Mouse (Mus musculus) CH12.LX (cell line): ENCODE data around the gene Nrf1. TPM values are rescaled to one million over a fixed set of nuclear protein-coding genes. Genes with fewer than 3 reads are reported as not detected.

Source experiments
- DNase-seq: peaks from one replicate; pipeline ENCODE4 v3.0.0-alpha.2; 2013; ENCODE audit errors: extremely low read depth
- H3K27ac ChIP-seq: 2 replicates; pipeline ENCODE4 v1.5.1; 2012; ENCODE audit warnings: low read depth, mild to moderate bottlenecking, control low read depth, moderate library complexity; ENCODE audit not compliant: insufficient read depth
- H3K27me3 ChIP-seq: replicated peaks from 2 replicates; pipeline ENCODE3; 2012; ENCODE audit warnings: inconsistent platforms
- H3K36me3 ChIP-seq, 2 experiments: replicated peaks in 1 of 2; 2 replicates each; pipeline versions ENCODE3 to v1.6.1; 2012; ENCODE audit warnings: inconsistent platforms in 1 of 2, low read length in 1 of 2, mild to moderate bottlenecking in 1 of 2, mixed read lengths in 1 of 2, moderate library complexity in 1 of 2; ENCODE audit not compliant: control insufficient read depth in 1 of 2, insufficient read depth in 1 of 2
- H3K4me1 ChIP-seq, 2 experiments: 2 replicates each; pipeline ENCODE4 v1.6.1; 2012; ENCODE audit warnings: inconsistent platforms in 1 of 2, moderate library complexity in 1 of 2; ENCODE audit not compliant: insufficient read depth in 2 of 2, control insufficient read depth in 1 of 2
- H3K4me2 ChIP-seq: 2 replicates; pipeline ENCODE4 v1.6.1; 2012; ENCODE audit warnings: low read depth, mild to moderate bottlenecking, control low read depth; ENCODE audit not compliant: poor library complexity, insufficient read depth, severe bottlenecking
- H3K4me3 ChIP-seq, 3 experiments: fragments of 150-350 bp in 1 of 3; sonication (generic) in 1 of 3; replicated peaks in 1 of 3; 2 replicates each; pipeline versions ENCODE3 to v1.5.1; 2011 to 2012; ENCODE audit warnings: low read depth in 2 of 3, low read length in 2 of 3, mild to moderate bottlenecking in 2 of 3, moderate library complexity in 2 of 3, control low read depth in 1 of 3, improper control_type of control experiment in 1 of 3, inconsistent platforms in 1 of 3, mixed read lengths in 1 of 3; ENCODE audit not compliant: poor library complexity in 1 of 3
- H3K79me2 ChIP-seq: replicated peaks from 2 replicates; pipeline ENCODE4 v1.6.1; 2012; ENCODE audit warnings: mild to moderate bottlenecking, moderate library complexity; ENCODE audit not compliant: control insufficient read depth, poor library complexity, insufficient read depth, severe bottlenecking; ENCODE audit errors: extremely low read depth
- H3K9ac ChIP-seq: 2 replicates; pipeline ENCODE4 v1.6.1; 2012; ENCODE audit warnings: low read depth, mild to moderate bottlenecking, control low read depth, moderate library complexity; ENCODE audit not compliant: insufficient read depth
- H3K9me3 ChIP-seq: replicated peaks from 2 replicates; pipeline ENCODE3; 2012; ENCODE audit warnings: low read length, inconsistent platforms, mixed read lengths
- CHD2 ChIP-seq: IDR thresholded peaks from 2 replicates; pipeline ENCODE4 v1.6.1; 2011; ENCODE audit warnings: low read length, improper control_type of control experiment
- CTCF ChIP-seq, 2 experiments: IDR thresholded peaks in 1 of 2; conservative IDR thresholded peaks in 1 of 2; 2 replicates each; pipeline ENCODE4 v1.5.1; 2011 to 2012; ENCODE audit warnings: low read depth in 2 of 2, low read length in 2 of 2, improper control_type of control experiment in 1 of 2, inconsistent platforms in 1 of 2, mild to moderate bottlenecking in 1 of 2, moderate library complexity in 1 of 2
- E2F4 ChIP-seq: IDR thresholded peaks from 2 replicates; pipeline ENCODE4 v1.6.1; 2011; ENCODE audit warnings: low read depth, low read length, improper control_type of control experiment; ENCODE audit not compliant: insufficient replicate concordance
- ETS1 ChIP-seq: conservative IDR thresholded peaks from 2 replicates; pipeline ENCODE4 v1.6.1; 2012; ENCODE audit warnings: low read depth, mild to moderate bottlenecking, inconsistent platforms, low read length, improper control_type of control experiment, moderate library complexity
- GABPA ChIP-seq: IDR thresholded peaks from 2 replicates; pipeline ENCODE4 v1.6.1; 2012; ENCODE audit warnings: low read depth, low read length, improper control_type of control experiment, inconsistent platforms; ENCODE audit not compliant: insufficient replicate concordance
- IRF4 ChIP-seq: IDR thresholded peaks from 2 replicates; pipeline ENCODE4 v1.6.1; 2014; ENCODE audit warnings: low read depth, mild to moderate bottlenecking, inconsistent platforms, low read length, improper control_type of control experiment
- KAT2A ChIP-seq: IDR thresholded peaks from 2 replicates; pipeline ENCODE4 v1.6.1; 2012; ENCODE audit warnings: low read length, improper control_type of control experiment, inconsistent platforms; ENCODE audit not compliant: insufficient replicate concordance
- MAX ChIP-seq: IDR thresholded peaks from 2 replicates; pipeline ENCODE4 v1.6.1; 2011; ENCODE audit warnings: low read length, improper control_type of control experiment
- MEF2A ChIP-seq: IDR thresholded peaks from 2 replicates; pipeline ENCODE4 v1.6.1; 2014; ENCODE audit warnings: low read depth, mild to moderate bottlenecking, inconsistent platforms, low read length, improper control_type of control experiment, borderline replicate concordance
- MXI1 ChIP-seq: IDR thresholded peaks from 2 replicates; pipeline ENCODE4 v1.6.1; 2011; ENCODE audit warnings: mild to moderate bottlenecking, low read depth, low read length, improper control_type of control experiment
- MYC ChIP-seq: IDR thresholded peaks from 2 replicates; pipeline ENCODE4 v1.6.1; 2011; ENCODE audit warnings: low read depth, mild to moderate bottlenecking, improper control_type of control experiment, low read length
- NELFE ChIP-seq: IDR thresholded peaks from 2 replicates; pipeline ENCODE4 v1.6.1; 2011; ENCODE audit warnings: low read depth, low read length, improper control_type of control experiment
- RAD21 ChIP-seq: IDR thresholded peaks from 2 replicates; pipeline ENCODE4 v1.6.1; 2011; ENCODE audit warnings: low read depth, mild to moderate bottlenecking, low read length, improper control_type of control experiment, moderate library complexity
- RCOR1 ChIP-seq: conservative IDR thresholded peaks from 2 replicates; pipeline ENCODE4 v1.6.1; 2012; ENCODE audit warnings: low read depth, mild to moderate bottlenecking, inconsistent platforms, low read length, improper control_type of control experiment
- SIN3A ChIP-seq: IDR thresholded peaks from 2 replicates; pipeline ENCODE4 v1.6.1; 2012; ENCODE audit warnings: low read length, improper control_type of control experiment, inconsistent platforms
- SMC3 ChIP-seq: IDR thresholded peaks from 2 replicates; pipeline ENCODE4 v1.6.1; 2011; ENCODE audit warnings: low read depth, low read length, improper control_type of control experiment
- TCF12 ChIP-seq: IDR thresholded peaks from 2 replicates; pipeline ENCODE4 v1.6.1; 2014; ENCODE audit warnings: low read depth, mild to moderate bottlenecking, inconsistent platforms, low read length, improper control_type of control experiment
- USF1 ChIP-seq: IDR thresholded peaks from 2 replicates; pipeline ENCODE4 v1.6.1; 2014; ENCODE audit warnings: low read depth, mild to moderate bottlenecking, inconsistent platforms, low read length, improper control_type of control experiment
- ZKSCAN1 ChIP-seq: IDR thresholded peaks from 2 replicates; pipeline ENCODE4 v1.6.1; 2012; ENCODE audit warnings: low read depth, inconsistent platforms, low read length, improper control_type of control experiment, borderline replicate concordance
- ZNF384 ChIP-seq: IDR thresholded peaks from 2 replicates; pipeline ENCODE4 v1.6.1; 2012; ENCODE audit warnings: low read depth, low read length, improper control_type of control experiment, inconsistent platforms
- dilution Hi-C: fragments of 300-500 bp; cut with MboI; formaldehyde crosslinking; loops from 2 replicates; pipeline ENCODE4 v1.14.3; 2020; ENCODE audit warnings: low sequenced_read_pairs; ENCODE audit not compliant: extremely low pct_unique_long_range_greater_than_20kb, extremely low pct_ligation_motif_present
- in situ Hi-C: fragments of 300-500 bp; cut with MboI; formaldehyde crosslinking; loops from 3 replicates; pipeline ENCODE4 v1.14.3; 2019; ENCODE audit warnings: low sequenced_read_pairs, low pct_ligation_motif_present, low pct_unique_long_range_greater_than_20kb, mixed read lengths
- polyA plus RNA-seq: library from polyadenylated mRNA; unstranded; fragments of >175 nt; gene quantifications from 2 replicates; pipeline ENCODE4 v1.2.1, GENCODE M21; 2012; ENCODE audit warnings: low read depth; ENCODE audit not compliant: insufficient read length
- total RNA-seq, 2 experiments: library from RNA; depleted of rRNA; stranded (reverse); fragments of 300-350 nt in 1 of 2; fragments of >200 nt in 1 of 2; gene quantifications; 2 replicates each; pipeline ENCODE4 v1.2.3; 2012 to 2014

The Nrf1 gene
- total and polyA plus RNA-seq, 3 experiments, result 43.6 to 74.6 (median 51.3) TPM

GRCm38 (mm10) chr6:30179046-30179445 lies 131.3 kb downstream of the Nrf1 start:
- peaks cover 7 to 24% of the 10 kb centered on the region in 2 experiments; a peak in 2 of 4 replicates for H3K4me1 ChIP-seq
- no peak overlapping the region for H3K4me2 ChIP-seq
- no peak overlapping the region for H3K9ac ChIP-seq
- no peak overlapping the region for H3K27ac ChIP-seq
- no peak for DNase-seq
- in situ Hi-C loops, result no loop called here
- H3K4me3 ChIP-seq, result no peak overlapping the region
- H3K36me3 ChIP-seq, result no peaks in the 10 kb centered on the region
- TF ChIP-seq CTCF (conservative IDR thresholded peaks at IDR 0.05 in 1 of 2, IDR thresholded peaks at IDR 0.05 in 1 of 2; ENCODE audit: low read depth in 2 of 2, low read length in 2 of 2), result no peak
- no peak for TF ChIP-seq RAD21
- TF ChIP-seq MYC, result no peak
- no peak for TF ChIP-seq KAT2A
- TF ChIP-seq, all 38 proteins: peak for 0
- Histone ChIP-seq H3K27me3 (peaks cover 32% of the 10 kb centered on the region), H3K9me3 (peaks cover 8% of the 10 kb centered on the region), H3K79me2 (no peaks in the 10 kb centered on the region)
- dilution Hi-C loops, result no loop called here

GRCm38 (mm10) chr6:30180321-30180720 lies 132.5 kb downstream of the Nrf1 start:
- in situ Hi-C loops (no loop called here), dilution Hi-C loops (no loop called here)
- H3K4me1 ChIP-seq, result peaks cover 6 to 14% of the 10 kb centered on the region in 2 experiments; a peak in 2 of 4 replicates
- H3K36me3 ChIP-seq, result no peaks in the 10 kb centered on the region
- H3K9me3 ChIP-seq, result peaks cover 8% of the 10 kb centered on the region
- H3K27ac ChIP-seq, result no peak overlapping the region
- peaks cover 33% of the 10 kb centered on the region for H3K27me3 ChIP-seq
- no peaks in the 10 kb centered on the region for H3K79me2 ChIP-seq
- no peak for DNase-seq
- no peak for TF ChIP-seq IRF4
- TF ChIP-seq GABPA, result no peak
- TF ChIP-seq TCF12, result no peak
- no peak for TF ChIP-seq MXI1
- no peak for TF ChIP-seq CHD2
- TF ChIP-seq MEF2A, result no peak
- TF ChIP-seq MAX, result no peak
- TF ChIP-seq E2F4, result no peak
- TF ChIP-seq ETS1, result no peak
- no peak for TF ChIP-seq NELFE
- no peak for TF ChIP-seq USF1
- TF ChIP-seq ZNF384, result no peak
- no peak overlapping the region for H3K4me3 ChIP-seq
- H3K4me2 ChIP-seq, result no peak overlapping the region
- no peak overlapping the region for H3K9ac ChIP-seq

GRCm38 (mm10) chr6:30182038-30182437 lies 134.2 kb downstream of the Nrf1 start:
- Histone ChIP-seq H3K27ac (no peak overlapping the region), H3K27me3 (peaks cover 21% of the 10 kb centered on the region), H3K4me2 (no peak overlapping the region), H3K9ac (no peak overlapping the region), H3K9me3 (peaks cover 8% of the 10 kb centered on the region), H3K79me2 (no peaks in the 10 kb centered on the region), H3K4me3 (no peak overlapping the region), H3K4me1 (peaks cover 0 to 11% of the 10 kb centered on the region in 2 experiments; a peak in 2 of 4 replicates), H3K36me3 (no peaks in the 10 kb centered on the region)
- in situ Hi-C loops, result no loop called here
- dilution Hi-C loops, result no loop called here
- no peak for DNase-seq
- TF ChIP-seq SMC3 (no peak), CHD2 (no peak), ZKSCAN1 (no peak), ETS1 (no peak), SIN3A (no peak), CTCF (conservative IDR thresholded peaks at IDR 0.05 in 1 of 2, IDR thresholded peaks at IDR 0.05 in 1 of 2; ENCODE audit: low read depth in 2 of 2, low read length in 2 of 2) (no peak), IRF4 (no peak), ZNF384 (no peak), RCOR1 (no peak)
